Mouse (Mus musculus): Measurements from ENCODE around the gene Atp6v0a4.

Atp6v0a4 gene

DNA sequence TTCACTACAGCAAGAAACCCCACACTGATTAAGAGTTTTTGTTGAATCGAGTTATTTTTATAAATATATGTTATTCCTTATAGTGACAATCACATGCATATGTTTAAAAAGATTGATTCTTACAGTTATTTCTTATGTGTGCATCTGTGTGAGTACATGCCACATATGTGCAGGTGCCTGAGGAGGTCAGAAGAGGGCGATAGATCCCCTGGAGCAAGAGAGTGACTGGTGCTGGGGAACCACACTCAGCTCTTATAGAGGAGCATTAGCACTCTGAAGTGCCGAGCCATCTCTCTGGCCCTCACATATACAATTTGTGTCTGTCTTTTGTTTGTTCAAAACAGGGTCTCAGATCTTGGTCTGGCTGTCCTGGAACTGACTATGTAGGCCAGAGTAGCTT lies 50.8 kb downstream of the Atp6v0a4 start:
- no peak for DNase-seq (ENCODE audit: low read depth)

DNA sequence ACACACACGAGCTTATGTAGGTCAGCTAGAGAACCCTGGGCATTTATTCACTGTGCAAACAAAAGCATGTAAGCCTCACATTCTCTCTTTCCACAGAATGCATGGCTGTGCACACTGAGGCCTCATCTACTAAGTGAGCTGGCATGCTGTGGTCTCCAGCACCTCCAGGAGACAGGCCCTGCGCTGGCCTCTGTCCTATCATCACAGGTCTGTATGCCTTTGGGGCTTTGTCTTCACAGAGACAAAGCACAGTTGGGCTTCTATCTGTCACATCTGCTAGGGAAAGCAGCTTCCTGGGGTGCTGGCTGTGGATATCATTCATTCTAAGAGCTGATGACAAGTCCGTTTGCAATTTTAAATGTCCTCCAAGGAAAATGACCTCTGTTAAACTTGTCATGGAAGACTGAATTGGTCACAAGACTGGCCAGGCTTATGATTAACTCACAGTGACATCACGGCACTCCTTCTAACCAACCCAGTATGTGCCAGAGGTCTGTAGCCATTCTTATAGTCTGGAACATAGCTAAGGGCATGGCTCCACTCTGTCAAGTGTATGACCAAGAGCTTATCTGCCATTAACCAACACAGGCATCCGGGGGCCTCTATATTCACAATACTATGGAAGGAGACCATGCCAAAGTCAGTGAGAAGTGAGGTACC lies 52.1 kb downstream of the Atp6v0a4 start:
- DNase-seq (ENCODE audit: low read depth) = no peak

DNA sequence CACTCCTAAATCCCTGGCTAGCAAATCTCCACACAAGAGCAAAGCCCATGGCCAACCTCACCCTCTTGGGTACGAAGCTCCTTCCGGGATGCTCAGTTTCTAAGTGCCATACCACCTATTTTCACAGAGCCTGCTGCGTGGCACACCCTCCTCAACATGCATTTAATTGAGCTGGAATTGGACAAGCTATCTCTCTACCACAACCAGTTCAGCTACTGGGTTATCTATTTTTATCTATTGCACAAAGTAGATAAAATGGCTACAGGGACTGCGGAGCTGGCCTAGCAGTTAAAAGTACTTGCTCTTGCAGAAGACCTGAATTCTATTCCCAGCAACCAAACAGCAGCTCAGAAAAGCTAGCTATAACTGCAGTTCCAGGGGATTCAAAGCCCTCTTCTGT lies 53.1 kb downstream of the Atp6v0a4 start:
- peak; percentile 23 for DNase-seq (ENCODE audit: low read depth)

DNA sequence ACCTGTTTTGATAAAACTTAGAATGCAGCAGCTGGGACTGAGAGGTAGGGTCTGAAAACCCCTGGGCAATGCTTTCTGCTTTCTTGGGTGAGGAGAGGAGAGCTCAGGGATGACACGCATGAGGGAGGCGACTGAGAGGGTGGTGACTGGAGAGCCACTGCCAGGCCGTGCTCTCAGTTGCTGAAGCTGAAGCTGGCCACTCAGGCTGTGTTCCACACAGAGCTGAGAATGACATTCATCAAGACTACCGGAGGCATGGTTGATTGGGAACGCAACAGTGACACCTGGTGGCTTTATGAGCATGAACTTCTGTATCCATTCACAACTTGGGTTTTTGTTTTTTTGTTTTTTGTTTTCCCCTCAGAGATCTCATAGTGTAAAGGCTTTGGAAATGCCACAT lies 58.2 kb downstream of the Atp6v0a4 start:
- DNase-seq (ENCODE audit: low read depth) = peak; percentile 40

DNA sequence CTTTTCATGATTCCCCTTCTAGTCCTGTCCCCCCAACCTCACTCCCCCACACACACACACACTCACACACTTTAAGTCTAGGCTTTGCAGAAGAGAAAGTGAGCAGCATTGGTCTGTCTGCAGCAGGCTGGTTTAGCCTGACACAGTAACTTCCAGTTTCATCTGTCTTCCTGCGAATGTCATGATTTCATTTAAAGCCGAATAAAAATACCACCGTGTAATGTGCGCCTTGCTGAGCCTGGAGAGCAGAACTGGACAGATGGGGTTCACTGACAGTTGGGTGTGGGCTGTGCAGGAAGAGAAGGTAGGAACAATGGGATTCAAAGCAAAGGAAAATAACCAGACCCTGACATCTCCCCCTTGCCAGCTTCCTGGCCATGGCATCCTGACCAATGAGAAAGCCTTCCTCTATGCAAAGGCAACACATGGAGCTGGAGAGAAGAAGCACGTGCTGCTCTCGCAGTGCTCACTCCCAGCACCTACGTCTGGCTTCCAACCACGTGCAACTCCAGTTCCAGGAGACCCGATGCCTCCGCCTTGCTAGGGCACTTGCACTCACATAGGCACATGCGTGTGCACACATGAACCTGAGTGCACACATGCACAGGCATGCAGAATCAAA lies 58.8 kb downstream of the Atp6v0a4 start:
- DNase-seq (ENCODE audit: low read depth) = no peak

DNA sequence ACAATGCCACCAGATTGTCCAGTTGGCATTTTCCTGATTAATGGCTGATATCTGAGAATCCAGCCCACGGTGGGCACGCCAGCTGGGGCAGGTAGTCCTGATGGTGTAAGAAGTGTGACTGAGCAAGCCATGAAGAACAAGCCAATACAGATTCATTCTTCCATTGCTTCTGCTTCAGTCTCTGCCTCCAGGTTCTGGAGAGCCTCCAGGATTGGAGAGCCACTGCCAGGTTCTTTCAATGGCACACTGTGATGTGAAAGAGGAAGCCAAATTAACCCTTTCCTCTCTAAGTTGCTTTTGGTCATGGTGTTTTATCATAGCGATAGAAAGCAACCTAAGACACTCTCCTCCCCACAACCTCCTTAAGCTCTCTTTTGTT lies 59.3 kb downstream of the Atp6v0a4 start:
- no peak for DNase-seq (ENCODE audit: low read depth)

DNA sequence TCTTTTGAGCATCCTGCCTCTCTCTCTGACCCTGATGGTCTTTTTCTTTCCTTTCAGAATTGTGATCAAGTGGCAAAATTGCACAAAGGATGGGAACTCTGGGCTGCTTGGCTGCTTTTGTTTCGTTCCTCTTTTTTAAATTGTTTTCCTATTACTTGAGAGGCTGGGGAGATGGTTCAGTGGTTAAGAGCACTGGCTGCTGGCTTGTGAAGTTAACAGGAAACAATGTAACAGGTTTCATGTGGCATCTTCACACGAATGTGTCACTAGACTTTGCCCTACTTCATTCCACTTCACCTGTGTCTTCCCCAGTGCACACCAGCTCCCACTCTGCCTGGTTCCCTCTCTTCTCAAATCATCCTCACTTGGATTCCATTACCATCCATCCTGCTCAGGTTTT lies 59.8 kb downstream of the Atp6v0a4 start:
- no peak for DNase-seq (ENCODE audit: low read depth)

DNA sequence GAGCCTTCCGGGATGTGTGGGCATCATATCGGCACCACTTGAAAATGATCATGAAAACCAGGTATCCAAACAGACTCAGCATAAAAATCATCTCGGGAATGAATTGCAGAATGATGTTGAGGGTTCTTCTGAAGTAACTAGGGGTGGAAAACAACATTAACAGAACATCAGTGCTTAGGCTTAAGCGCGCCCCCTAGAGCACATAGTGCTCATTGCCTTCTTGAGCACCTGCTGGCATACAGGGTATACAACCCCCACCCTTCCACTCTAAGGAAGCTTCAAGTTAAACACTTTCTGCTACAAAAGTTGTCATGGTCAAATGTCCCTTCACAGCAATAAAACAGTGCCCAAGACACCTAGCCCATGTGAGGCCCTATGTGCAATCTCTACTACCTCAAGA lies 65.6 kb downstream of the Atp6v0a4 start:
- no peak for DNase-seq (ENCODE audit: low read depth)

DNA sequence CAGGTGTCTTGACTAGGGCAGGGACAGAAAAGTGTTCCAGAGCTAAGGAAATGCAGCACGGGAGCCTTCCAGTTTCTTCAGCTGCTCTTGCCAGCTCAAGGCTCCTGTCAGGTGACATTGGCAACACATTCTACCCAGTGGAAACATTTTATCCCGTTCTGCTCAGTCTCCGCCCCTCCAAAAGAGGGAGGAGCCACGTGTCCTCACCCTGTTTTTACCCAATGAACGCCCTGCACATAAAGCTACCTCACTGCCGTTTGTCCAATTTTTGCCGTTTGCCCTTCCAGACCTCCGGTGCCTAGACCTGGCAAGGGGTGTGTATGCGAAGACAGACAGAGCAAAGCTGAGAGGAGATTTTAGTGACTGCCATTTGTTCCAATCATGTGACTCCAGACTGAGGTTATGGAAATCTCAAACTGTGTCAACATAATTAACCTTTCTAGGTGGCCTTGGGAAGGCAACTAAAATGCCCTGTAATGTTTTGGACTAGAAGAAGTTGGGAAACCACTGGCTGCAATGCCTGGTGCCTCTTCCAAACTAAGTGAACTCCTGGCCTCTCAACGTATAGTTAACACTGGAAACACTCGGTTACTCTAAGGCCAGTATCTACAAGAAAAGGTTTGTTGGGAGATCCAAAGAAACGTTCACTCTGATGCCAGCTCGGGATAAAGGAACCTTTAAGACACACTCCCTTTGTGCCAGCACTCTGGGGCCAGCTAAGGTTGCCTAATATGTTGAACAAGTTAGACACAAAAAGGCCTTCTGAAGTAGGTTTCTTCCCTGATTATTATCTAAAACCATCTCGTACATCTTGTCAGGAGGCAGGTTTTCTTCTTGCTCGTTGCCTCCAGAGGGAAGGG lies 68.7 kb downstream of the Atp6v0a4 start:
- DNase-seq (ENCODE audit: low read depth) = no peak

DNA sequence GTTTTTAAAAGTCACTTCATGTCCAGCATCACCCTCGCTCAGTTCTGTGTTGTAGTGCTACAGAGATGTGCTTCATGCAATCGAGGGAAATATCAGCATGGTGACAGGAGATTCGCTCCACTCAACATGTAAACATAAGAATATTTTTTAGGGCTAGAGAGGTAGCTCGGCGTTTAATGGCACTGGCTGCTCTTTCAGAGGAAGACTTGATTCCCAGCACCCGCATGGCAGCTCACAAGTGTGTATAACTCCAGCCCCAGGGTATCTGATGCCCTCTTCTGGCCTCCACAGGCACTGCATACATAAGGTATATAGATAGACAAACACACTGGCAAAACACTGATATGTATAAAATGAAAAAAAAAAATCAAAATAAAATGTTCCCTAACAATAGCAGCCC lies 74.8 kb downstream of the Atp6v0a4 start:
- no peak for DNase-seq (ENCODE audit: low read depth)

DNA sequence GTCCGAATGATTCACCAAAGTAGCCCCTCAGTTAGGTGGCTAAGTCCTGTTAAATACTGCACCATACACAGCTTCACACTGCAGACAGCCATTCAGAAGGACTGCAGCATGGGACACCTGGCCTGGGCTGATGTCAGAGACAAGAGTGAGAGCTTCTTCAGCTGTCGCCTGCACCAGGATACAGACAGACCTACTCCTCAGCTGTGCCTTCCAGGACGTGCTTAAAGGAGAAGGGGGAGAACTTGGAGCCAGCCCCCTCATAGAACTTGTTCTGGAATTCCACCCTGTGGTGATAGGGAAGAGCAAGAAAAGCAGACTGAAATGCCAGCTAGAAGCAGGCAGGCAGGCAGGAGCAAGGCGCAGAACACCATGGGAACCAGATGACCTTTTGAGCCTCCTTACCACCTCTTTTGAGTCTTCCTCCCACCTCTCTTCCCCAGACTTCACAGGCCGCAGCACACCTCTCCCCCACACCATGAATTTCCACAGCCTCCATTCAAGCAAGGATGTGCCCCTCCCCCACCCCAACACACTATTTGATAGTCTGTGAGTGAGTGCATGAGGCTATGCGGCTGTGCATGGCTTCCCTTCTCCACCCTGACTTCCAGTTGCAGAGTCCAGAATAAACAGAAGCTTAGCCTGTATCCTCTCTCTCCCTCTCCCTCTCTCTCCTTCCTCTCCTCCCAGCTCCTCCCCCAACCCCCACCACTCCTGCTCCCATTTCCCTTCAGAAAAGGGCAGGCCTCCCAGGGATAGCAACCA lies 75.4 kb downstream of the Atp6v0a4 start:
- no peak for DNase-seq (ENCODE audit: low read depth)

DNA sequence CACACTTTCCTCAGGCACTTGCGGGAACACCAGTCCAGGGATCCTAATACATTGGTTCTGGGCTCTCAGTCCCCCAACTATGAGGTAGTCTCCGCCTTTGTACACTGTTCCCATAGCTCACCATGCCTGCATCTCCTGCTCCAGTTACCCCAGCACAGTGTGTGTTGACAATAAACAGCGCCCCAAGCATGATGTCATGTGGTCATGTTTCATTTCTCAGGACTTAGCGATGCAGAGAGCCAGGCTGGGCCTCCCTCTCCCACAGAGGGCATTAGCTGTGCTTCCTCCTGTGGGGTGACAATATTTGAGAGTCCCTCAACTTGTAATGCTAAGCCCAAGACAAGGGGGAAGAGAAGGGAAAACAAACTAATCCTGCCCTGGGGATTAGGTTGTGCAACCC lies 76.4 kb downstream of the Atp6v0a4 start:
- DNase-seq (ENCODE audit: low read depth) = no peak

DNA sequence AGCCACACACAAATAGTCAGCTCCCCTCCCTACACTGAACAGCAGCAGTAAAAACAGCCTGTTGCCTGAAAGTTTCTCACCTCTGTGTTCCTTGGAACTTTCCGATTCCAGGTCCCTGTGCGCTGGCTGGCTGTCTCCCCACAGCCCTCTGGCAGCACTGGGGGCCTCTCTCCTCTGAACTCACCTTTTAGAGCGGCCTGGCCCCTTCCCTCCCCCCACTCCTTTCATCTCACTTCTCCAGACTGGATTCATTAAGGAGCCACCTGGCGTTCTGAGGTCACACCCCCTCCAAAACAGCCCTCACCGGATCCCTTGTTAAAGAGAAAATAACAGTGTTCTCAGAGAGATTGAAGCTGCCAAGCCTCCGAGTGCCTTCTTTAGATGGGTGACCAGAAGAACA lies 77.5 kb downstream of the Atp6v0a4 start, which contains the start of gene Svopl:
Svopl (minus strand) TSS at position 159 of the 400 bp plus-strand sequence.
- DNase-seq (ENCODE audit: low read depth) = no peak

DNA sequence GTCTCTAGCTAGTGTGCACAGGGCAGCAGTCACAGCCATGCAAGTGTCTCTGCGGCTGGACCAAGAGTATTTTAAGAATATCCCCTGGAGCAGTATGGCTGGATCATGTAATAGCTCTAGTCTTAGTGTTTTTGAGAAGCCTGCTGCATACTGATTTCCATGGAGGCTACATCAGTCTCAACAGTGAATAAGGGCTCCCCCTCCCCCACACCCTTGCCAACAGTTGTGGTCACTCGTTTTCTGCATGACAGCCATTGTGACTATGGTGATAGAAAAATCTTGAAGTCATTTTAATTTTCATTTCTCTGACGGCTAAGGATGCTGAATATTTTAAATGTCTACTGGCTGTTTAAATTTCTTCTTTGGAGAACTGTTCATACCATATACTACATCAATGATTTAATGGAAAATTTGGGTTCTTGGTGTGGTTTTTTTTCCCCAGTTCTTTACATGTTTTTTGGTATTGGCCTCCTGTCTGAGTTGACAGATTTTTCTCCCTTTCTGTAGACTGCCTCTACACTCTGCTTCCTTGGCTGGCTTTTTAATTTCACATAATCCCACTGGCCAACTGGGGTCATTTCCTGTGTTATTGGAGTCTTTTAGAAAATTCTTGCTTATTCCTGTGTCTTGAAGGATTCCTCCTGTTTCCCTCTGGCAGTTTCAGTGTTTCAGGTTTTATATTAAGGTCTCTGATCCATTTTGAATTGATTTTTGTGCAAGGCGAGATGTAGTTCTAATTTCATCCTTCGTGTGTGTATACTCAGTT lies 91.4 kb downstream of the Atp6v0a4 start:
- DNase-seq (ENCODE audit: low read depth) = no peak

DNA sequence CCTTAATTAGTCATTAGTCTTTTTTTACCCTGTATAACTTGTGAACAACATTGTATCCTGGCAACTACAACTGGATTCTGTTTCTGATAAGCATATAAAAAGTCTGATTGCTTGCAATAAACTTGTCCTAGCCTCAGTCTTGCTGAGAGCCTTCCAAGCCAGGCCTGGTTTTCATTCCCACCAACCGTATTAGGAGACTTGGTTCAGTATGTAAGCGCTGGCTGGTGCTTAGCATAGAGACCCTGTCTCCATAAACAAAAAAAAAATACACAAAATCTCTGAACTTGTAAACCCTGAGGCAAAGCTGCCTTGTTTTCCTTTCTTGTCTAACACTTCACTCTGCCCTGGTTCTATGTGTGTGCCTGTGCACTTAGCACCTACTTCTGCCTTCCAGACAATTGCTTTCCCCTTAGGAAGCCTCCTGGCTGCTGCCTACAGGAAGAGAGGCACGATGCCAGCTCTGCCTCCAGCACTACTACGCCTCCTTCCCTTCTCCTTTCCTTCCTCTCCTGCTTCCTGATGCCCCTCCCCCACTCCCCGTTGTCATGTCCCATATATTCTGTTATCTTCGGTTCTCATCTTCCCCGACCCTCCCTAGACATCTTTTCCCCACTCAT lies 92.4 kb downstream of the Atp6v0a4 start:
- no peak for DNase-seq (ENCODE audit: low read depth)

DNA sequence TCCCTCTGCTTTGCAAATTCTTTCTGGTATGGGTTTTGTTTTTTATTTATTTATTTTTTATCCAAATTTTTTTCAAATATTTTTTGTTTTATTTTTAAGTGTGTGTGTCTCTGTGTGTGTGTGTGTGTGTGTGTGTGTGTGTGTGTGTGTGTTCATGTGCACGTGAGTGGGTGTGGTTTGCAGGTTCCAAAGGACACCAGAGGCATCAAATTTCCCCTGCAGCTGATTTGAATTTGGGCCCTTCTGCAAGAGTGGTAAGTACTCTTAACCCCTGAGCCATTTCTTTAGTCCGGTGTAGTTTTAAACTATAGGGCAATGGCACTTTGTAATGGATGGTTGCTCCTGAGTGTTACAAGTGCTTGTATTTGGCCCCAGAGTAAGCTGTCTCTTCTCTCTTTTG lies 96.2 kb downstream of the Atp6v0a4 start:
- DNase-seq (ENCODE audit: low read depth) = no peak

DNA sequence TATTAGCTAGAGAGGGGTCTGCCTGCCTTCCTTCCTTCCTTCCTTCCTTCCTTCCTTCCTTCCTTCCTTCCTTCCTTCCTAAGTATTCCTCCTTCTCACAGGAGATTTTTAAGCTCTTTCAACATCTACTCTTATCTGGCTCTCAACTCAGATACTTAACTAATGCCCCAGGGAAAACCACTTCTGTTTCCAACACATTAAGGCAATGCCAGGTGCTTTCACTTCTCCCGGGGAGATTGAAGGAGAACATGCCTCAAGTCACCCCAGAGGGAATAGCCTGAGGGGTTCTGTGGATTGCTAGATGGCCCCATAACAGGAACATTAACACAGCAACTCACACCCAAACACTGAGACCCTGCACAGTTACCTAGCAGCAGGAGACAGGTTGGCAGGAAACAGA lies 96.6 kb downstream of the Atp6v0a4 start:
- DNase-seq (ENCODE audit: low read depth) = no peak

DNA sequence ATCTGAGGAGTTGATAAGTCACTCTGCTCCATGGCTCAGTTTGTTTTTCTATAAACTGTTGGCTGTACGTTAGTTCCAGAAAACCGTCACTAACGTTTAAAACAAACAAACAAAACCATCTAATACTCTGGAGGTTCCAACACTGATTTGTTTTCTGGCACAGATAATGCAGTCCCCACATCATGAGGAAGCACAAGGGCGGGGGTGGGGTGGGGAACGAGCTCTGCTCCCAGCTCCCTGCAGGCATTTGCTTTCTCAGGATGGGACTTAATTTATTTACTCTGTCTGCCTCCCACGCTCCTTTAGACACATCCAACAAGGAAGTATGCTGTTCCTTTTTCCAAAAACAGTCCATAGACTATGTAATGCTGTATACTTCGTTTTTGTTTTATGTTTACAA lies 101.1 kb downstream of the Atp6v0a4 start:
- DNase-seq (ENCODE audit: low read depth) = no peak

DNA sequence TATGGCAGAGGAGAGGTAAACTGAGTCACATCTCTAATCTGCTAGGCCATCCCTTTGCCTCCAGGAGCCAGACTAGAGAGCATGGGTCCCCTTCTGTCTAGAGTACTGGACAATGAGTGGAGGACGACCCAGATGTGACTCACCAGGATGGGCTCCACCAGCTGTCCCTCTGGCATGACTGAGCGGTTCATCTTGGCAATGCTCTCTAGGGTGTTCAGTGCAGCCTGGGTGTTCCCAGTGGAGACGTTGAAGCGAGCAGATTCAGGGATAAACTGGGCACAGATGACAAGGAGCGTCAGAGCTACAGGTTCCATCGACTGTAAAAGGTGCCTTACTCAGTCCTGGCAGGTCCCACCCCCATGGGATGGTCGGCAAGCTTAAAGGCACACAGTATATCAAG lies 103.0 kb downstream of the Atp6v0a4 start:
- no peak for DNase-seq (ENCODE audit: low read depth)

DNA sequence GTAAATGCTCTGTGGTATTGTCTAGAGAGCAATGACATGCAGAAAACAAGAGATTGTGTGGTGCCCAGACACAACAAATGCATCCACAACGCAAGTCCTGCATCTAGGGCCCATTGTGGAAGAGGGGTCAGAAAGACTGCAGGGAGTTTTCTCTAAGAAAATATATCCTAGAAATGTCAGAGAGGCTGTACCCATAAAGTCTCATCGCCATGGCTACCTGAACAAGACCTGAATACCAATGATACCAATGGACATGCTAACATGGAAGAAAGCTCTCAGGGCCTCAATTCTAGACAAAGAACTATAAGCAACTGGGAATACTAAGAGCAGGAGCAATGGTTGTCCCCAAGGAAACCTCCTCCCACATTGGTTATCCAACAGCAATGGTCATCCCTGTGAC lies 111.6 kb downstream of the Atp6v0a4 start:
- no peak for DNase-seq (ENCODE audit: low read depth)

DNA sequence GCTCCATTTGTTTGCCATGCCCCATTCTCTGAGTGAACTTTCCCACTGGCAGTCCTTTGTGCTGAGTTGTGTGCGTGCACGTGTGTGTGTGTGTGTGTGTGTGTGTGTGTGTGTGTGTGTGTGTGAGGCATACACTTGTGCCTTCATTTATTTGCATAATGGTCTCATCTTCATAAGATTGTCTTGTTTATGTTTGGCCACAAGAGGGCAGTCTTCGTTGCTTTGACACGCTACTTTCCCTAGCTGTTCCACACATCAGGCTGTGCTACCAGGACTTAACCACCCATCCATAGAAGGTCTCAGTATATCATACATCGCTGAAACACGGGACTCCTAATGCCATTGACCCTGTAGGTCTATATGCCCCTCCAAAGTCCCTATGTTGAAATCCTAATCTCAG lies 116.9 kb downstream of the Atp6v0a4 start:
- peak; percentile 32 for DNase-seq (ENCODE audit: low read depth)

Measured in c-Kit-positive CD71-positive TER-119-negative erythroid progenitor cells, embryonic 14.5 days (primary cell).